Mouse (Mus musculus): ENCODE results near the gene Fbxo34.
A peak's percentile ranks its signal among the peaks of the same experiment; 100 is the strongest.
"Not testable (repeated sequence)": the region's sequence is repeated elsewhere in the genome, so short reads cannot be mapped to it uniquely, and the experiment has no call there.

The Fbxo34 gene

GRCm38 (mm10) chr14:47563106-47563505, 112.9 kb downstream of the Fbxo34 start:
- no peak for DNase-seq

GRCm38 (mm10) chr14:47567962-47568652, 117.9 kb downstream of the Fbxo34 start:
- DNase-seq: peak; percentile 96 to 98

- DNase-seq: not testable (repeated sequence)
Measured at GRCm38 (mm10) chr14:47570549-47570948, 120.3 kb downstream of the Fbxo34 start, which contains the start of gene Atg14. TSS of gene Atg14 (minus strand) at chr14:47570649.

GRCm38 (mm10) chr14:47572707-47573106, 122.5 kb downstream of the Fbxo34 start:
- no peak for DNase-seq

- no peak for DNase-seq
Measured at GRCm38 (mm10) chr14:47574721-47575120, 124.5 kb downstream of the Fbxo34 start.

- no peak for DNase-seq
Measured at GRCm38 (mm10) chr14:47576687-47577086, 126.5 kb downstream of the Fbxo34 start.

- peak; percentile 41 to 49 for DNase-seq
Measured at GRCm38 (mm10) chr14:47578086-47578485, 127.9 kb downstream of the Fbxo34 start.

GRCm38 (mm10) chr14:47581280-47581679, 131.1 kb downstream of the Fbxo34 start:
- DNase-seq: no peak

Data from cerebellum, adult 18-20 months (tissue).